Mouse (Mus musculus): ENCODE results near the gene Uvrag. TPM values are rescaled to one million over a fixed set of nuclear protein-coding genes. Genes with fewer than 3 reads are reported as not detected.

Uvrag gene
- total and polyA plus RNA-seq, 3 experiments: 15.0 to 19.5 TPM; not detected in 1

GRCm38 (mm10) chr7:98837901-98838300, 303.0 kb downstream of the Uvrag start:
- H3K27ac ChIP-seq (ENCODE audit: control insufficient read depth, low read depth, low read length): no peak overlapping the region
- no peak overlapping the region for H3K4me3 ChIP-seq (ENCODE audit: control insufficient read depth in 1 of 2, insufficient read depth in 1 of 2, low read depth in 2 of 2, low read length in 2 of 2)

GRCm38 (mm10) chr7:98836646-98837045, 304.3 kb downstream of the Uvrag start:
- Histone ChIP-seq H3K36me3 (ENCODE audit: control insufficient read depth in 1 of 2, insufficient read depth in 2 of 2, low read length in 2 of 2) (no peaks in the 10 kb centered on the region), H3K27me3 (ENCODE audit: control insufficient read depth in 1 of 2, insufficient read depth in 2 of 2, low read length in 2 of 2) (no peaks in the 10 kb centered on the region), H3K9me3 (replicated peaks; ENCODE audit: insufficient read depth, low read length) (no peaks in the 10 kb centered on the region), H3K9ac (ENCODE audit: control insufficient read depth, low read depth, low read length, poor library complexity, severe bottlenecking) (no peak overlapping the region), H3K4me1 (ENCODE audit: control insufficient read depth in 1 of 2, insufficient read depth in 2 of 2, low read length in 2 of 2) (peaks cover 0 to 3% of the 10 kb centered on the region in 2 experiments; a peak in 1 of 4 replicates), H3K79me2 (ENCODE audit: control insufficient read depth, insufficient read depth, low read length, poor library complexity) (no peaks in the 10 kb centered on the region), H3K4me3 (ENCODE audit: control insufficient read depth in 1 of 2, insufficient read depth in 1 of 2, low read depth in 2 of 2, low read length in 2 of 2) (no peak overlapping the region), H3K27ac (ENCODE audit: control insufficient read depth, low read depth, low read length) (no peak overlapping the region)
- TF ChIP-seq RAD21 (IDR thresholded peaks at IDR 0.05; ENCODE audit: low read depth, low read length) (no peak), USF2 (IDR thresholded peaks at IDR 0.05; ENCODE audit: borderline replicate concordance in 1 of 2, insufficient read depth in 1 of 2, low read depth in 1 of 2, low read length in 2 of 2) (no peak), MAFK (IDR thresholded peaks at IDR 0.05; ENCODE audit: borderline replicate concordance, low read depth, low read length) (no peak), KAT2A (conservative IDR thresholded peaks at IDR 0.05; ENCODE audit: low read depth, low read length) (no peak), CTCF (IDR thresholded peaks at IDR 0.05 in 2 of 3, conservative IDR thresholded peaks at IDR 0.05 in 1 of 3; ENCODE audit: control insufficient read depth in 1 of 3, insufficient read depth in 1 of 3, low read depth in 2 of 3, low read length in 3 of 3, poor library complexity in 1 of 3, severe bottlenecking in 1 of 3) (peak; percentile 24 to 51 (median 43); a peak in 5 of 6 replicates), SMC3 (IDR thresholded peaks at IDR 0.05; ENCODE audit: low read depth, low read length) (peak; percentile 38), MAX (IDR thresholded peaks at IDR 0.05; ENCODE audit: low read length) (no peak), TAL1 (IDR thresholded peaks at IDR 0.05; ENCODE audit: low read length) (no peak), MYB (IDR thresholded peaks at IDR 0.05; ENCODE audit: low read depth, low read length) (no peak), GABPA (IDR thresholded peaks at IDR 0.05; ENCODE audit: low read depth, low read length) (no peak)
- no peak for DNase-seq (ENCODE audit: low read depth, low spot score)

More at GRCm38 (mm10) chr7:98837901-98838300, 303.0 kb downstream of the Uvrag start:
- Histone ChIP-seq H3K9ac (ENCODE audit: control insufficient read depth, low read depth, low read length, poor library complexity, severe bottlenecking) (no peak overlapping the region), H3K4me1 (ENCODE audit: control insufficient read depth in 1 of 2, insufficient read depth in 2 of 2, low read length in 2 of 2) (peaks cover 0 to 3% of the 10 kb centered on the region in 2 experiments; a peak in 1 of 4 replicates), H3K27me3 (ENCODE audit: control insufficient read depth in 1 of 2, insufficient read depth in 2 of 2, low read length in 2 of 2) (no peaks in the 10 kb centered on the region), H3K36me3 (ENCODE audit: control insufficient read depth in 1 of 2, insufficient read depth in 2 of 2, low read length in 2 of 2) (no peaks in the 10 kb centered on the region), H3K9me3 (replicated peaks; ENCODE audit: insufficient read depth, low read length) (no peaks in the 10 kb centered on the region), H3K79me2 (ENCODE audit: control insufficient read depth, insufficient read depth, low read length, poor library complexity) (no peaks in the 10 kb centered on the region)
- TF ChIP-seq MXI1 (IDR thresholded peaks at IDR 0.05; ENCODE audit: low read depth, low read length) (no peak), CTCF (IDR thresholded peaks at IDR 0.05 in 2 of 3, conservative IDR thresholded peaks at IDR 0.05 in 1 of 3; ENCODE audit: control insufficient read depth in 1 of 3, insufficient read depth in 1 of 3, low read depth in 2 of 3, low read length in 3 of 3, poor library complexity in 1 of 3, severe bottlenecking in 1 of 3) (no peak), MAX (IDR thresholded peaks at IDR 0.05; ENCODE audit: low read length) (no peak), ZMIZ1 (IDR thresholded peaks at IDR 0.05; ENCODE audit: low read depth, low read length) (no peak), TCF12 (IDR thresholded peaks at IDR 0.05; ENCODE audit: low read depth, low read length) (no peak)
- DNase-seq (ENCODE audit: low read depth, low spot score): no peak
